Mouse (Mus musculus): ENCODE measurements around the gene Cdyl2. TPM values are rescaled to one million over a fixed set of nuclear protein-coding genes. Genes with fewer than 3 reads are reported as not detected.

The Cdyl2 gene
- total RNA-seq, 2 experiments from 2014 or later = 20.2 to 28.4 TPM

DNA sequence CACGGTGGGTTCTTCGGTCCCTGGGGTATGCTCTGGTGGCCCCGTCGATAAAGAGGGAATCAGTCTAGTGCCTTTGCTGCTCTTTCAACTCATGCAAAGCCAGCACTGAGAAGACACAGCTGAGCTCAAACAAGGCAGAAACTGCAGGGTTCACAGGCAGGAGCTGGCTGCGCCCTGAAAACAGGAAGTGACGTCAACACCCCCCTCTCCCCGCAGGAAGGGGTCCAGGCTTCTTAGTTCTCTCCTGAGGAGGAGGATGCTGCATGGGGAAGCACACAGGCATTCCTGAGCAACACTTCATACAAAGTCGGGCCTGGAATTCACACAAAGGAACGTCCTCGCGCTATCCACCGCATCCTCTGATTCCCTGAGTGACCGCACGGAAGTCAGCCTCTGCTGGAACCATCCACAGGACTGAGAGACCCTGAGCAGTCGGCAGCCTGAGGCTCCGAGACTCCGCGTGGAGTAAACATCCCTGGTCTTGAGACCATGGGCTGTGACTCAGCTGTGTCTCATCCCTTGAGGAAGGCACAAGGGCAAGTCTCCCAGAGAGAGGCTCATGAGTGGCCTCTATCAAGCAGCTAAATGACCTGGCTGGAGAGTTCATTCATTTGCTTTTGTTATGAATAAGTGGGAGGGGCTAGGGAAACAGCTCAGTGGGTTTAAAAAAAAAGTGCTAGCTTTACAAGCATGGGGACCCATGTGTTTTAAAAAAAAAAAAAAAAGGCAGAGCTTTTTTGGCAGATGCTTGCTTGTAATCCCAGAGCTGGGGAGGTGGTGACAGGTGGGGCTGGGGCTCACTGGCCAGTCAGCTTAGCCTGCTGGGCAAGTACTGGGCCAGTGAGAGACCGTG is 144.9 kb downstream of the Cdyl2 start:
- intact Hi-C loops (cut with DNase I) = no loop called here
- no peak for DNase-seq (ENCODE audit: low spot score in 2 of 2)

DNA sequence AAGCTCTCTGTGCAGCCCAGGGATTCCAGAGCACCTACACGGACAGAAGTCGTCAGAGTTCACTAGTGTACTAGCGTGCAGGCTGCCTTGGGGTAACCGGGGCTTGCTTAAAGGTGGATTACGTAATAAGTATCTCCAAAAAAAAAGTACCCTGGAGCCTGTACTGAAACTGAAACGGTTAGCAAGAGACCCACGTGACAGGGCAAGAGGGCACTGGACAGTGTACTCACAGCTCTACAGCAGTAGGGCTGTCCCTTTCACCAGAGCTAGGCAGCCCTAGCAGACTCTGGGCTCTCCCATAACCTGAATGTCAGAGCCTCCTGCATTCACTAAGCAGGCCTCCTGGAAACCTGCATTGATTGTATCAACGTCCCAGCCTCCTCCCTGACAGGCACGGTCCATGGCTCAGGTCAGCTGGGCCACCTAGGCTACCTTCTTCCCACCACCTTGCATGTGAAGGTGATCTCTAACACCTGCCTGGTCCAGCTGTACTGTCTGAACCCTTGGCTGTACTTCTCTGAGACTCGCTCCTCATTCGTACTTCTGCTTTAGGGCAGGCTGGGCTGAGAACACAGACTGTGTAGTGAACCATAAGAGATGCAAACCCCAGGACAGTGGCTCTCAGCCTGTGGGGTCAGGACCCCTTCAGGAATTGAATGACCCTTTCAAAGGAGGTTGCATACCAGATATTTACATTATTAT is 151.3 kb downstream of the Cdyl2 start:
- DNase-seq (ENCODE audit: low spot score in 2 of 2) = no peak
- intact Hi-C loops (cut with DNase I) = loop anchor here (2.0 kb wide), 1 partner anchor 71 kb away; no protein-coding TSS in a partner anchor

DNA sequence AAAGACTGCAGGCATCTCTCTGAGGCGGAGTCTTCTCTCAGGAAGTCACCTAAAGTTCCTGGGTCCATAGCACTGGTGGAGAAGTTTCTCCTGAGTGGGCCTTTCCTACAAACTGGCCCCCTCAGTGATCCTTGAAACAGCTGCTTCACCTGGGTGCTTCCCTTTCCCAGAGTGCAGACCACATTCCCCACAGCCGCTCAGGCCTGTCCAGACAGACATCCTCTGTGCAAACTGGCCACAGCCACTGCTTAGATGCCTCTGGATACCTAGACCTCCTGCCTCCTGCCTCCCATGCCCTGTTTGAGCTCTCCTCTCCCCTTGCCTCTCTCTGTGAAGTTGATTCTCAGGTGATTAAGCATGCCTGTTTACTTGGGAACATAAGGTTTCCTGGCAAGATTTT is 156.1 kb downstream of the Cdyl2 start:
- intact Hi-C loops (cut with DNase I) = no loop called here
- DNase-seq (ENCODE audit: low spot score in 2 of 2) = no peak

DNA sequence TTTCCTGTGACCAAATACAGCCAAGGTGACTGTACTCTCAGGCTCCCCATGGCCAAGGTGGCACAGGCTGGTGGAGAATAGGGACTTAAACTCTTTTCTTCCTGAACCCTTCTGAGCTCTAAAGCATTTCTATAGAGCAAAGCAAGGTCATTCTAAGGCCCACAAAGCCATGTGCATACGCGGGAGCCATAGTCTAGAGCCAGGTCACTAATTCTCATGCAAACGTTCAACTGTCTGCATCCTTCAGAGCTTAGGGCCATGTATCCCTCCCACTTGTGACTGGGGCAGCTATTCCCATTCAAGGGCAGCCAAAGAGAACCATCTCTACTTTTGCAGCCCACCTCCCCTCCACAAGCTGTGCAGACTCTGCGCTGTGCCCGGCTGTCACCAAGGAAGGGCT is 159.7 kb downstream of the Cdyl2 start:
- intact Hi-C loops (cut with DNase I) = no loop called here

DNA sequence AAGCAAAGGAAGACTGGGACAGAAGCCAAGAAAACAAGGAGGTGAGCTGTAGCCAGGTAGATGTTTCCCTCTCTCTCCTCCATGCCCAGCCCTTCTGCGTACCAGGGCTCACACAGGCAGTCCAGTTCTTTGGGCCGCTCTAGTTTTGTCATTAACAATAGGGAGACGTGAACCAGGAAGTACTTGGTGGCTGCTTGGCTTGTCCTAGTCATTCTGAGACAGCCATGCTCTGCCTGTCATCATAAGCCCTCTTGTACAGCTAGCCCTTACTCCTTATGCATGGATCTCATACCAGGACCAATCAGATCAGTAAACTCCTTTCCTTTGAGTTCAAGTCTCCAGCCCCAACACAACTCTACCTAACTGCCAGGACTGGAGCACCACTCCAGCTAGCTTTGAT is 180.0 kb downstream of the Cdyl2 start:
- intact Hi-C loops (cut with DNase I) = loop anchor here (2.0 to 5.0 kb wide), 2 partner anchors 50 to 66 kb away; partner anchors contain the start of gene Dynlrb2
- DNase-seq (ENCODE audit: low spot score in 2 of 2) = no peak

More for the DNA sequence above, 159.7 kb downstream of the Cdyl2 start:
- no peak for DNase-seq (ENCODE audit: low spot score in 2 of 2)

DNA sequence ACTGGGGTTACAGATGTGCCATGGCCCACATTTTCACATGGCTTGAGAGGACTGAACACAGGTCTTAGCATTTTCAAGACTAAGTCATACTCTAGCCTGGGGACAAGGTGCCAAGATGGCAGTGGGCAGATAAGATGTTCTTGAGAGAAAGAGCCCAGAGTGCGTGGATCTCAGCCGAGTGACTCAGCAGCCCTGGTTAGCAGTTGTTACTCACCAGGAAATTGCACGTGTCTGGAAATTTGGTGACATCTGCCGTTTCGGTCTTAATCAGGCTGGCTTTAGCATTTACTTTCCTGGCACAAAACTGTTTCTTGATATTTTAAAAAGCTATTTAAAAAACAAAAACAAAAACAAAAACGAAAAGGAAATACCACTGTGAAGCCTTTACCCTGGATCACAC is 180.5 kb downstream of the Cdyl2 start:
- intact Hi-C loops (cut with DNase I) = loop anchor here (2.0 to 5.0 kb wide), 2 partner anchors 50 to 67 kb away; partner anchors contain the start of gene Dynlrb2
- peak; percentile 23 to 88 for DNase-seq (ENCODE audit: low spot score in 2 of 2)

DNA sequence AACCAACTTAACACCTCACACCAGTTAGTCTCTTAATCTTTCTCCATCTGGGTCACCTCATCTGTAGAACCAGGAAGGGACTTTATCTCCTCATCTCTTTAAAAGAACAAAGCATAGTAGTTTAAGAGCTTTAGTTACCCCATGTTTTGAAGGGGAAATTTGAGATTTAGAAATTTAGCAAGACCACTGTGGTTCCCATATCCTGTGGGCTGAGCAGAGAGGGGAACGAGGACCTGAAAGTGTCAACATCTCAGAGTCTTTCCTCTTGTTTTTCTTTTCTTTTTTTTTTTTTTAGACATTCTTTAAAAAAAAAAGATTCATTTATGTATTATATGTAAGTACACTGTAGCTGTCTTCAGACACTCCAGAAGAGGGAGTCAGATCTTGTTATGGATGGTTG is 189.4 kb downstream of the Cdyl2 start:
- DNase-seq (ENCODE audit: low spot score in 2 of 2) = no peak
- intact Hi-C loops (cut with DNase I) = no loop called here

DNA sequence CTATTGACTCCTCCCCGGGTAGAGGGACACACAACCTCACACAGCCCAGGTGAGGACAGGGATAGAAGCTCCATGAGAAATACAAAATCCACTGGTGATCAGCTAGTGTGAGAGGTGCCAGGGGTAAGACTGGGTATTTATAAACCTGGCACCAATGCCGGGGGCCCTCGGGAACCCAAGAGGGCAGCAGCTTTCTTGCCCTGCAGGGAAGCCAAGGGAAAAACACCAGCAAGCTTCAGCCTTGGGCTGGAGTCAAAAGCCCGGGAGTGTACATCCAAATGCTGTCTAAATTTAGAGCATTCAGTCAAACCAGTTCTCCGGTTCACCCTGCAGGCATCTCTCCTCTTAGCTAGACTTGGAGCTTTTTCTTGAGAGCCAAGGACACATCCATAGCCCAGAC is 189.9 kb downstream of the Cdyl2 start:
- intact Hi-C loops (cut with DNase I) = no loop called here
- no peak for DNase-seq (ENCODE audit: low spot score in 2 of 2)

DNA sequence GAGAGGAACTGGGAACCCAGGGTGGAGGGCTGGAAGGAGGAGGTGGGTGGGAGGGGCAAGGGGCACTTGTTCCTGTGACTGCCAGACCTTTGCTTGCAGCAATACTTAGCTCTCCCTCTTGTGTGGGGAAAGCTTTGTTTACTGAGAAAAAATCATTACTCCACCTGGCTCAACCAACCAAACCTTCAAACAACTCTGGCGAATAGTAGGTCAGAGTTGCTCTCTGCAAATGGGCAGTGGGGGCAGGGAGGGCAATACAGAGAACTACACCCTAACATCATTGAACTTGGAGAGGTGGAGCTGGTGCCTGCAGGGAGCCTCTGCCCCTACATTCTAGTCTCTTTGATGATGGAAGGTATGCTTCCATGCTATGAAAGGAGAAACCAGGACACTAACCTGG is 192.7 kb downstream of the Cdyl2 start:
- intact Hi-C loops (cut with DNase I) = no loop called here

DNA sequence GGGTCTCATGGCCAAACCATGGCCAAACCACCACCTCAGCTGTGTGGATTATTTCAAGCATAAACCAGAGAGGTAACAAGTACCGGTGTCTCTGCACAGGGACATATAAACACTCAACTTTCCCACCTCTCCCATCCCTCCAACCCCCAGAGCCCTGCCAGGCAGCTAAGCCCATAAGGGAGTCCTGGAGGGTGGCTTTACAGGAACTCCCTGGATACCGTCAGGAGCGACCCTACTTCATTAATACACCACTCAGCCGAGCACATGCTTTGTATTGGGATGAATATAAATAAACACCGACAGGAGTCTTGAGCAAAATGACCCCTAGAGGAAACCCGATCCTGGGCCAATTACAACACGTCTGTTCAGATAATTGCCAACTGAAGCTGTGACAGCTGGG is 194.0 kb downstream of the Cdyl2 start:
- intact Hi-C loops (cut with DNase I) = no loop called here

More for the DNA sequence above, 192.7 kb downstream of the Cdyl2 start:
- DNase-seq (ENCODE audit: low spot score in 2 of 2) = no peak

DNA sequence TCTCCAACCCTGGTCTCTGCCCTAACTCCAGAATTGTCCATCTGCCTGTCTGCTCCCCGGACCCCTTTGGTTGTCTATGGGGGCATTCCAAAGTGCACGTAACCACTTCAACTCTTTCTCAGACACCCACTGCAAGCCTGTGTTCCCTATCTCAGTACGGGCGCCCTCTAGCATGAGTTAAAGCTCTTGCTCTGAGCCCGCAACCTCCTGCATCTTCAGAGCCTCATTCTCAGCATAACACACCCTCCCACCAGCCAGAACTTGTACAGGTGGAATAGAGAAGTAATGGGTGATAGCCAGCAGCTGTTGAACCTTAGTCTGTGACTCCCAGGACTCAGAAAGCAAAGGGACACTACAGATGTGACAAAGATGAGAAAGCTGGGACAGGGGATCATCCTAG is 196.0 kb downstream of the Cdyl2 start:
- intact Hi-C loops (cut with DNase I) = no loop called here
- DNase-seq (ENCODE audit: low spot score in 2 of 2) = no peak

More for the DNA sequence above, 194.0 kb downstream of the Cdyl2 start:
- no peak for DNase-seq (ENCODE audit: low spot score in 2 of 2)

DNA sequence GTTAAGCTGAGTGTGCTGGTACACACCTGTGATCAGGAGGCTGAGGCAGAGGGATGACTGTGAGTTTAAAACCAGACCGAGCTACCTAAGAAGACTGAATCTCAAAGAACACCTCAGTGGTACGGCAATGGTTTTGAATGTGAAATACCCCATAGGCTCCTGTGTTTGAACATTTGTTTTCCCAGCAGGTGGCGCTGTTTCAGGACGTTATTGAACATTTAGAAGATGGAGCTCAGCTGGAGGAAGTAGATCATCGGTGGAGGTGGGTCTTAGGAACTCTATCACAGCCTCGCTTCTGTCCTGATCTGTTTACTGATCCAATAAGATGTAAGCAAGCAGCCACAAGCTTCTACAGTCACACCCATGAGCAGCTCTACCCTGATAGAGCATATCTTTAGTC is 199.7 kb downstream of the Cdyl2 start:
- no peak for DNase-seq (ENCODE audit: low spot score in 2 of 2)
- intact Hi-C loops (cut with DNase I) = no loop called here

DNA sequence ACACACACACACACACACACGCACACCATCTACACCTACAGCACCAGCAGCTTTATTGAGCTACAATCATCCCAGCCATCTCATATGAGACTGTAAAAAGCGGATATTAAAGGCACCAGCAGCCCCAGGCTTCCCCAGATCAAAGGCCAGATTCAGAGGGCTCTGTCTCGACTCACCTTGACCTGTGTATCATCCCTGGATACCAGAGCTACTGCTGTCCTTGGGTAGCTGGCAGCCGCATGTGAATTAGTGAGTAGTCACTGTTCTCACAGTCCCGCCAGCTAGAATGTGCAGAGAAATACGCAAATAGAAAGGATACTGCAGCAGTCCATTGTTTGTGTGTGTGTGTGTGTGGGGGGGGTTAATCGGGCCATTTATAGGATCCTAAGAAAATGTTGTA is 204.1 kb downstream of the Cdyl2 start:
- intact Hi-C loops (cut with DNase I) = no loop called here
- DNase-seq (ENCODE audit: low spot score in 2 of 2) = no peak

DNA sequence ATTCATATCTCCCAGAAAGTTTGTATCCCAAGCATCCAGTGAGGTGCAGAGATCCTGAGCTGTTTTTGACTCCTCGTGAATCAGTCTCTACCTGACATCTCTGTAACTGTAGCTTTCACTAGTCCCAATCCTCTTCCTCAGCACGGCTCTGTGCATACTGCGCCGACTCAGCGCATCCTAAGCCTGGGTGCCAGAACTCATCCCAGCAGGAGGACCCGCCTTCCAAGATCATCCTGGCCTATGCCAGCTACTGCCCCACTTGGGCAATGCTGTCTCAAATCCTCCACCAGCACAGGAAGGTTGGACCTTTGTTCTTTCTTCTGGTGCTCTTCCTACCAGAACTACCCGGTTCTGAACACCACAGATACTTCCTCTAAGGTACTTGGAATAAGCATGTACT is 207.9 kb downstream of the Cdyl2 start:
- intact Hi-C loops (cut with DNase I) = no loop called here
- no peak for DNase-seq (ENCODE audit: low spot score in 2 of 2)

Other genes starting within 250 kb of the Cdyl2 start
- 1 to 10 TPM; 1.9 to 2.4 TPM for gene Dynlrb2, start 228.0 kb downstream of the Cdyl2 start, total RNA-seq (2021)
- gene Cmc2, start 188.5 kb upstream of the Cdyl2 start, total RNA-seq (2021) = 10 to 100 TPM; 15.9 to 20.2 TPM
- gene Cenpn, start 188.7 kb upstream of the Cdyl2 start, total RNA-seq (2021) = 1 to 10 TPM; 1.3 to 1.6 TPM
- 10 to 100 TPM; 60.8 to 62.8 TPM for gene Atmin, start 210.4 kb upstream of the Cdyl2 start, total RNA-seq (2021)
- gene 1700030J22Rik, start 246.0 kb upstream of the Cdyl2 start, total RNA-seq (2021) = 10 to 100 TPM; 11.1 to 13.3 TPM

Data from left cerebral cortex, postnatal 25 days (tissue).